Mouse (Mus musculus) liver, adult 2 months (tissue): ENCODE results near the gene Pola2.

Experiments
- CTCF ChIP-seq: fragments of 200-500 bp; IDR thresholded peaks from 2 replicates; pipeline ENCODE4 v1.5.1; 2011; ENCODE audit warnings: low read depth, low read length, control low read depth
- POLR2A ChIP-seq: fragments of 200-500 bp; IDR thresholded peaks from 2 replicates; pipeline ENCODE4 v1.6.1; 2011; ENCODE audit warnings: low read length, control low read depth; ENCODE audit not compliant: insufficient read depth; ENCODE audit errors: extremely low read depth

GRCm38 (mm10) chr19:5938516-5938915 lies 25.5 kb downstream of the Pola2 start:
- no peak for TF ChIP-seq CTCF
- no peak for TF ChIP-seq POLR2A
